Mouse (Mus musculus) thymus, adult 2 months (tissue): ENCODE data around the gene Kri1. TPM values are rescaled to one million over a fixed set of nuclear protein-coding genes. Genes with fewer than 3 reads are reported as not detected.
"Not testable (repeated sequence)": the region's sequence is repeated elsewhere in the genome, so short reads cannot be mapped to it uniquely, and the experiment has no call there.

Experiments used
- DNase-seq: peaks from one replicate; pipeline ENCODE4 v3.0.0; 2021
- H3K27ac ChIP-seq: fragments of 200-500 bp; 2 replicates; pipeline ENCODE4 v1.5.1; 2012; ENCODE audit warnings: low read length, control low read depth; ENCODE audit not compliant: control insufficient read depth, insufficient read depth
- H3K27me3 ChIP-seq: fragments of 200-500 bp; 2 replicates; pipeline ENCODE4 v1.6.1; 2012; ENCODE audit warnings: mild to moderate bottlenecking, low read length, moderate library complexity, mixed read lengths; ENCODE audit not compliant: control insufficient read depth, insufficient read depth
- H3K36me3 ChIP-seq: fragments of 200-500 bp; 2 replicates; pipeline ENCODE4 v1.6.1; 2012; ENCODE audit warnings: mild to moderate bottlenecking, low read length, moderate library complexity; ENCODE audit not compliant: control insufficient read depth, insufficient read depth
- H3K4me1 ChIP-seq: fragments of 200-500 bp; replicated peaks from 2 replicates; pipeline ENCODE4 v1.6.1; 2012; ENCODE audit warnings: low read length; ENCODE audit not compliant: control insufficient read depth, insufficient read depth
- H3K4me3 ChIP-seq: fragments of 200-500 bp; 2 replicates; pipeline ENCODE4 v1.5.1; 2012; ENCODE audit warnings: mild to moderate bottlenecking, low read length, control low read depth, moderate library complexity; ENCODE audit not compliant: control insufficient read depth, insufficient read depth
- CTCF ChIP-seq: fragments of 200-500 bp; IDR thresholded peaks from 2 replicates; pipeline ENCODE4 v1.5.1; 2012; ENCODE audit warnings: mild to moderate bottlenecking, control low read depth, low read length, moderate library complexity, borderline replicate concordance; ENCODE audit not compliant: control insufficient read depth, poor library complexity, insufficient read depth; ENCODE audit errors: extremely low read depth
- POLR2A ChIP-seq: fragments of 200-500 bp; IDR thresholded peaks from 2 replicates; pipeline ENCODE4 v1.6.1; 2012; ENCODE audit warnings: mild to moderate bottlenecking, low read length, control low read depth, moderate library complexity; ENCODE audit not compliant: control insufficient read depth, poor library complexity, insufficient read depth; ENCODE audit errors: extremely low read depth
- WGBS: fragments of 180-500 bp; shearing (Covaris S2); methylation state at CpG from one replicate; pipeline ENCODE4 v1.1.7; 2018; 5-methylcytosine and 5-hydroxymethylcytosine counted together
- polyA plus RNA-seq: library from polyadenylated mRNA; depleted of rRNA; stranded (reverse); fragments of >200 nt; gene quantifications from 2 replicates; pipeline ENCODE4 v1.2.3, GENCODE M21; 2012; rRNA removed

Gene Kri1
- polyA plus RNA-seq, 1 experiment = 56.5 TPM

DNA sequence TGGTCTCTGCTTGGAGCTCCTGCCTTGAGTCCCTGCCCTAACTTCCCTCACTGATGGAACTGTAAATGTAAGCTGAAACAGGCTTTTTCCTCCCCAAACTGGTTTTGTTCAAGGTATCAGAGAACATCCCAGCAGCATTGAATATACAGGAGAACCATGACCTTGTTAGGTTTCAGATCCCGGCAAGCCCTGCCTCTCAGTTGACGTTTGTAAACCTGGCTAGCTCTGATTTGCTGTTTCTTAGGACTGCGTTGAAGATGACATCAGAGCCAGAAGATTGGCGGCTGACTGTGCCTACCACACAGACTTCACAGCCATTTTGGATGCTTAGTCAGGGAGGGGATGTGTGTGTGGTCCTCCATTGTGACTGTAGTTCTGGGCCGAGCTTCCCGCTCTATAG is 63.9 kb downstream of the Kri1 start:
- Histone ChIP-seq H3K27ac (no peak overlapping the region), H3K4me1 (peaks cover 19% of the 10 kb centered on the region), H3K36me3 (no peaks in the 10 kb centered on the region), H3K4me3 (no peak overlapping the region), H3K27me3 (no peaks in the 10 kb centered on the region)
- DNase-seq = no peak
- TF ChIP-seq POLR2A (no peak), CTCF (no peak)
- 97% methylated on average over 6 of the region's 6 CpGs for WGBS

DNA sequence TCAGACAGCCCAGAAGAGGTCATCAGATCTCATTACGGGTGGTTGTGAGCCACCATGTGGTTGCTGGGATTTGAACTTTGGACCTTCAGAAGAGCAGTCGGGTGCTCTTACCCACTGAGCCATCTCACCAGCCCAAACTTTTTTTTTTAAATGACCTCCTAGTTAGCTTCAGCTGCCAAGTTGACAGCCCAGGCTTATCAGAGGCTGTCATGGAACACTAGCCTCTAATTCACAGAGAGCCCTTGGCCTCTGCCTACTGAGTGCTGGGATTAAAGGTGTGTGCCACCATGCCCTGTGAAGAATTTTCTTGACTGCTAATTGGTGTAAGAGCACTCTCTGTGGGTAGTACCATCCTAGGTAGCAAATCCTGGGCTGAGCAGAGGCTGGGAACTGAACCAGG is 64.3 kb downstream of the Kri1 start:
- H3K27me3 ChIP-seq, H3K36me3 ChIP-seq, DNase-seq, H3K27ac ChIP-seq, H3K4me3 ChIP-seq: not testable (repeated sequence)
- peaks cover 19% of the 10 kb centered on the region for H3K4me1 ChIP-seq
- WGBS = 100% methylated on average over 2 of the region's 2 CpGs

Other genes starting within 250 kb of the Kri1 start
- gene Zglp1, start 220.9 kb downstream of the Kri1 start, polyA plus RNA-seq = 0.79 and 1.1 TPM in 2 replicates
- 0.47 and 0.48 TPM in 2 replicates for gene Gm49373, start 214.9 kb downstream of the Kri1 start, polyA plus RNA-seq
- gene Fdx1l, start 214.4 kb downstream of the Kri1 start, polyA plus RNA-seq = 52.0 and 67.8 TPM in 2 replicates
- gene Gm38431, start 196.0 kb downstream of the Kri1 start, polyA plus RNA-seq = 13.5 and 18.0 TPM in 2 replicates
- 229 and 270 TPM in 2 replicates for gene Raver1, start 196.0 kb downstream of the Kri1 start, polyA plus RNA-seq
- 50.7 and 51.1 TPM in 2 replicates for gene Tyk2, start 156.7 kb downstream of the Kri1 start, polyA plus RNA-seq
- 91.1 and 92.5 TPM in 2 replicates for gene Cdc37, start 138.0 kb downstream of the Kri1 start, polyA plus RNA-seq
- 6.1 and 6.8 TPM in 2 replicates for gene Pde4a, start 122.3 kb downstream of the Kri1 start, polyA plus RNA-seq
- gene Keap1, start 48.6 kb downstream of the Kri1 start, polyA plus RNA-seq = 115 and 122 TPM in 2 replicates
- 0.70 and 0.78 TPM in 2 replicates for gene S1pr5, start 39.5 kb downstream of the Kri1 start, polyA plus RNA-seq
- gene Atg4d, start 22.7 kb downstream of the Kri1 start, polyA plus RNA-seq = 84.3 and 87.7 TPM in 2 replicates
- gene Cdkn2d, start 3.4 kb upstream of the Kri1 start, polyA plus RNA-seq = 319 and 330 TPM in 2 replicates
- gene Ap1m2, start 24.4 kb upstream of the Kri1 start, polyA plus RNA-seq = 9.6 and 11.1 TPM in 2 replicates
- gene Slc44a2, start 32.7 kb upstream of the Kri1 start, polyA plus RNA-seq = 477 and 505 TPM in 2 replicates
- 151 and 157 TPM in 2 replicates for gene Ilf3, start 79.9 kb upstream of the Kri1 start, polyA plus RNA-seq
- 46.4 and 48.2 TPM in 2 replicates for gene Qtrt1, start 123.9 kb upstream of the Kri1 start, polyA plus RNA-seq
- 374 and 422 TPM in 2 replicates for gene Dnm2, start 136.9 kb upstream of the Kri1 start, polyA plus RNA-seq
- 12.8 and 17.0 TPM in 2 replicates for gene Tmed1, start 222.3 kb upstream of the Kri1 start, polyA plus RNA-seq
- gene AB124611, start 238.2 kb upstream of the Kri1 start, polyA plus RNA-seq = 29.5 and 31.1 TPM in 2 replicates